Mouse (Mus musculus) frontal cortex, adult (tissue): ENCODE measurements at regions not wholly inside any gene's neighbourhood (a gene's known extent, or its start where the extent isn't known, plus 50 kb on each side); places are given as distances from the start of the nearest gene placed in this dataset.

Experiments used
- ATAC-seq: cut with Nextera tagmentation; 2 replicates; pipeline ENCODE4 v1.9.2; 2017; ENCODE audit warnings: mild to moderate bottlenecking, moderate library complexity, mixed read lengths; ENCODE audit not compliant: low TSS enrichment

DNA sequence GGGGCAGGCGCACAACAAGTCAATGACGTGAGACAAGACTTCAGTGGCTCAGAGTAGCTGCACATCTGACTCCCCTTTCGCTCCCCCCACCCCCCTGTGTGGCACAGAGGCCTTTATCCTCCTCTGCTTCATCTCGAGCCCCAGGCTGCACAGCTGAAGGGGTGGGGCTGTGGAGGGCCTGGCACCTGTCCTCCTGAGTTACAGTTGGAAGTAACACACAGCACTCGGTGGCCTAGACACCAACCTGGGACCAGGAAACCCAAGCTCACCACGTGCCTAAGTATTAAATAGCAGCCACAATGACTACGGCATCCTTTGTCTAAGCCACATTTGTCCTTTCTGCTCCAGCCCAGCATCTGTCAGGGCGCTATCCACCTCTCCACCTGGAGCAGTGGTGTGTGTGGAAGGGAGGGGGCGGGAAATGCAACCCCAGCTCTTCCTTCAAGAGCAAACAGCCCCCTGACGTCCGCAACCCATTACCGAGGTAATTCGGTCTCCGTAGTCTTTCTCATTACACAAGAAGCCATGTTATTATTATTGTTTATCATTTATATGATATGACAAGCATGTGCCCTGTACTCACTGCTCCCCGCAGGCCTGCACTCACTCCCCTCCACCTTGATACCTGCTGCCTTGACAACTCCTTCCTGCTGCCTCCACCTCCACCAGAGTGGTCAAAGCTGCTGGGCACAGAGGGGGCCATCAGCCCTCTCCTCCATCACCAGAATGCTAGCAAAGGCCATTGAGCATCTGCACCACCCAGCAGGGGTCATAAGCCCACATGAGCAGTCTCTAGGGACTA, 73.7 kb upstream of the Igsf21 start:
- no peak for ATAC-seq

GRCm38 (mm10) chr4:140312635-140313034, 66.1 kb upstream of the Igsf21 start:
- ATAC-seq: no peak

GRCm38 (mm10) chr4:140307481-140307880, 60.9 kb upstream of the Igsf21 start:
- no peak for ATAC-seq

- no peak for ATAC-seq
Observed at GRCm38 (mm10) chr4:140304960-140305359, 58.4 kb upstream of the Igsf21 start.

DNA sequence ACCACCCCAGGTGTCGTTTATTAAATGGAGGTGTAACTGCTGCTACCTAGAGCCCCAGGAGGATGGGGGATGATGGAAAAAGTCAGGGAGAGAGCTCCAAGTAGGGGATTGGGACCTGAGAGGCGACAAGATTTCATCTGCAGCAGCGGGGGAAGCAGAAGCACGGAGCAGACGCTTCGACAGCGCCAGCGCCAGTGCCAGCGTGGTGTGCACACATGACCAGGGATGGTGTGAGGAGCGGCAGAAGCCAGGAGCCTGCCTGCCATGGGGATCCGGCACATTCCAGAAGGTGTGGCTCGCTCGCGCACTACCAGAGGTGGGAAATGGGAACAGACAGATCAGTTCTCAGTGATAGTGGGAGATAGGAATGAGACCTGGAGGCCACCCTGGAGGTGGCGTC, 55.1 kb upstream of the Igsf21 start:
- ATAC-seq: peak; percentile 55; the same call in 1 of the 2 replicates

DNA sequence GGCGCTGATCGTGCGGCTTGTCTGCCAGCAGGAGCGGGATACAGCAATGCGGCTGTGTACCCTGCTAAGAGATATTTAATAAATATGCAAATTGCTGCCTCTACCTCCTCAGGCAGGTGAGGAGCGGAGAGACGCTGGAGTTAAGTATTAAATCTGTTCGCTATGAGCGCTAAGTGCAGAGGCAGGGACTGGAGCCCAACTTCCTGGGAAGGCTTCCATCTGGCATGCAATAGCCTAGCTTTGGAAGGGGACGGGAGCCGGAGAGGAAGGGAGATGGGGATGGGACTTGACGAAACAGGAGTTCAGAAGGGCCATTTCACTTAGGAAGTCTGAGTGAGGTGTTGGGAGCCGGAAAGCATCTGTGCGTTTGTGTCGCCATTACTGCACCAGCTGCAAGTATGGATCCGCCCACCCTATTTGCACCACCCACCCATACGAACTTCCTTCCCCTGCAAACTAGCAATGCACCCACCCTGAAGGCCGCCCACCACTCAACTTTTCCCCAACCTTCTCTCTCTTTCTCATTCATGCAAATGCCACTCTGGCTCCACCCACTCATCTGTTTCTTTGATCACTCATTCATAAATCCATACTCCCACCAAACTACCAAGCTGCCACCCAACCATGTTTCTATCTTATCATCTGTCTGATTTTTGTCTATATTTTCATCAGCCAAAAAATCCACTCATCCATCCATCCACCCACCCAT, 51.5 kb upstream of the Igsf21 start:
- no peak for ATAC-seq
